Mouse (Mus musculus) right cerebral cortex, postnatal 4 days (tissue): ENCODE data around the gene Dpagt1.
"Not testable (repeated sequence)": the region's sequence is repeated elsewhere in the genome, so short reads cannot be mapped to it uniquely, and the experiment has no call there.

ENCODE experiments used
- DNase-seq: peaks from one replicate; pipeline ENCODE4 v3.0.0-alpha.2; 2022

Gene Dpagt1

GRCm38 (mm10) chr9:44325768-44326370, at the start of gene Dpagt1:
TSS of gene Dpagt1 (plus strand) at chr9:44326019.
- no peak for DNase-seq

- DNase-seq: no peak
These were observed 42.6 kb upstream of the Dpagt1 start for GRCm38 (mm10) chr9:44283183-44283582.

GRCm38 (mm10) chr9:44286256-44286850, 39.5 kb upstream of the Dpagt1 start:
- DNase-seq: no peak

GRCm38 (mm10) chr9:44287003-44287400, 38.8 kb upstream of the Dpagt1 start:
- DNase-seq: no peak

- DNase-seq: peak; percentile 52
These were observed 38.3 kb upstream of the Dpagt1 start for GRCm38 (mm10) chr9:44287401-44288075.

- peak; percentile 51 for DNase-seq
These were observed 37.5 kb upstream of the Dpagt1 start, which contains the start of gene Abcg4 for GRCm38 (mm10) chr9:44288076-44288958. TSS of gene Abcg4 (minus strand) at chr9:44288615.

GRCm38 (mm10) chr9:44288959-44289291, 36.9 kb upstream of the Dpagt1 start:
- DNase-seq: no peak

GRCm38 (mm10) chr9:44292490-44292889, 33.3 kb upstream of the Dpagt1 start:
- peak; percentile 43 for DNase-seq

GRCm38 (mm10) chr9:44300001-44300400, 25.8 kb upstream of the Dpagt1 start:
- not testable (repeated sequence) for DNase-seq

- DNase-seq: peak; percentile 93
These were observed 20.2 kb upstream of the Dpagt1 start, which contains the start of gene Hinfp for GRCm38 (mm10) chr9:44305466-44306079. TSS of gene Hinfp (minus strand) at chr9:44305671.

- DNase-seq: no peak
These were observed 19.3 kb upstream of the Dpagt1 start for GRCm38 (mm10) chr9:44306532-44306931.

GRCm38 (mm10) chr9:44307248-44307647, 18.6 kb upstream of the Dpagt1 start:
- DNase-seq: no peak

- DNase-seq: no peak
These were observed 16.1 kb upstream of the Dpagt1 start for GRCm38 (mm10) chr9:44309756-44310155.

- DNase-seq: no peak
These were observed 15.1 kb upstream of the Dpagt1 start for GRCm38 (mm10) chr9:44310750-44311135.

GRCm38 (mm10) chr9:44311136-44312134, 14.4 kb upstream of the Dpagt1 start:
- DNase-seq: no peak

GRCm38 (mm10) chr9:44313476-44314256, 12.2 kb upstream of the Dpagt1 start:
- DNase-seq: peak; percentile 55

- DNase-seq: no peak
These were observed 11.6 kb upstream of the Dpagt1 start for GRCm38 (mm10) chr9:44314257-44314547.

GRCm38 (mm10) chr9:44314910-44315309, 10.9 kb upstream of the Dpagt1 start:
- DNase-seq: no peak

- no peak for DNase-seq
These were observed 8.4 kb upstream of the Dpagt1 start for GRCm38 (mm10) chr9:44317452-44317851.

GRCm38 (mm10) chr9:44318076-44318825, 7.6 kb upstream of the Dpagt1 start:
- no peak for DNase-seq
